Mouse (Mus musculus) kidney, adult 2 months (tissue): ENCODE data around the gene Havcr2.

Experiments used
- CTCF ChIP-seq: fragments of 200-500 bp; conservative IDR thresholded peaks from 2 replicates; pipeline ENCODE4 v1.5.1; 2011; ENCODE audit warnings: low read depth, mild to moderate bottlenecking, control low read depth, low read length, moderate library complexity, mixed read lengths; ENCODE audit not compliant: insufficient read depth, insufficient read length
- POLR2A ChIP-seq: fragments of 200-500 bp; IDR thresholded peaks from one replicate; pipeline ENCODE4 v1.6.1; 2011; ENCODE audit warnings: low read depth, low read length, control low read depth

DNA sequence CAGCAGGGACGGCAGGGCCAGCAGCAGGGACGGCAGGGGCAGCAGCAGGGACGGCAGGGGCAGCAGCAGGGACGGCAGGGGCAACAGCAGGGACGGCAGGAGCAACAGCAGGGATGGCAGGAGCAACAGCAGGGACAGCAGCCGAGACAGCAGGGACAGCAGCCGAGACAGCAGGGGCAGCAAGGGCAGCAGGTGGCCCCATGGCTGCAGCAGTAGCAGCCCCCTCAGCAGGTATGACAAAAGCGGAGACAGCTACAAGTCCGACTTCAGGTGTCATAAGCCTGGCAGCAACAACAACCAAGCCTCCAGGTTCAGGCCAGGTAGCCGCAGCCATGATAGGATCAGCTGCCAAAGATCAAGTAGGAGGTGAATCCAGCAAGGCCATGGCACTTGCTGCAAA lies 48.0 kb upstream of the Havcr2 start:
- no peak for TF ChIP-seq POLR2A
- TF ChIP-seq CTCF, result no peak
